In genomic region chr4:105181014-105181658, GRCm38 (mm10) we compare ENCODE assay signal across 9 mouse cellular contexts. TPM values are rescaled to one million over a fixed set of nuclear protein-coding genes. Genes with fewer than 3 reads are reported as not detected.
DNase-seq lines count a peak whose midpoint lies in the region; ATAC-seq lines count a peak whose summit lies in the region.
"Had no signal": no experiment of that assay in that cellular context is flagged by ENCODE, and none has a peak within 500 bp of the region (broad histone marks: within the 10 kb centered on the region; RNA-seq: fewer than 3 reads in every experiment).

No protein-coding gene starts in this region.

- H3K9ac ChIP-seq in neural tube, embryonic 11.5 days (ENCODE audit: low read length): no peak overlapping the region
- H3K9ac ChIP-seq in heart, embryonic 11.5 days (ENCODE audit: low read depth, low read length): no peak overlapping the region

- WGBS in neural tube, embryonic 11.5 days: 28% methylated on average over 16 of the region's 16 CpGs
- 15% methylated on average over 16 of the region's 16 CpGs for WGBS in midbrain, embryonic 10.5 days
- WGBS in heart, embryonic 11.5 days (ENCODE audit: insufficient replicate concordance): 63% methylated on average over 16 of the region's 16 CpGs

- no peak overlapping the region for H3K4me3 ChIP-seq in neural tube, embryonic 11.5 days (ENCODE audit: low read depth, low read length)
- H3K4me3 ChIP-seq in midbrain, embryonic 10.5 days: peak overlapping the region; percentile 41
- no peak overlapping the region for H3K4me3 ChIP-seq in heart, embryonic 11.5 days (ENCODE audit: low read depth, low read length)

- H3K4me1 ChIP-seq in neural tube, embryonic 11.5 days (ENCODE audit: control insufficient read depth, insufficient read depth, low read length): peaks cover 13% of the 10 kb centered on the region; the same call in 1 of the 2 replicates
- peaks cover 53% of the 10 kb centered on the region for H3K4me1 ChIP-seq in midbrain, embryonic 10.5 days
- peaks cover 13% of the 10 kb centered on the region for H3K4me1 ChIP-seq in heart, embryonic 11.5 days (ENCODE audit: control insufficient read depth, insufficient read depth, low read length)

- H3K9me3 ChIP-seq in neural tube, embryonic 11.5 days (ENCODE audit: control insufficient read depth, low read length): no peaks in the 10 kb centered on the region
- no peaks in the 10 kb centered on the region for H3K9me3 ChIP-seq in midbrain, embryonic 10.5 days (replicated peaks)
- H3K9me3 ChIP-seq in heart, embryonic 11.5 days (replicated peaks; ENCODE audit: control insufficient read depth, low read length): no peaks in the 10 kb centered on the region

- H3K27ac ChIP-seq in neural tube, embryonic 11.5 days (ENCODE audit: low read depth, low read length): peak overlapping the region; percentile 63
- H3K27ac ChIP-seq in midbrain, embryonic 10.5 days (replicated peaks): peak overlapping the region; percentile 88
- H3K27ac ChIP-seq in heart, embryonic 11.5 days (ENCODE audit: low read depth, low read length): no peak overlapping the region

- no peak overlapping the region for H3K4me2 ChIP-seq in neural tube, embryonic 11.5 days (ENCODE audit: low read depth)
- no peak overlapping the region for H3K4me2 ChIP-seq in heart, embryonic 11.5 days

- peak; percentile 81 for ATAC-seq in neural tube, embryonic 11.5 days (ENCODE audit: insufficient read depth, low FRiP score, low TSS enrichment)
- ATAC-seq in heart, embryonic 11.5 days (replicated peaks; ENCODE audit: insufficient number of reproducible peaks, low FRiP score, low TSS enrichment): no peak
- ATAC-seq: Patski had no signal

- peak; percentile 47 for DNase-seq in neural tube, embryonic 11.5 days (ENCODE audit: low spot score)
- DNase-seq in neural tube, embryonic 10.5 days (ENCODE audit: extremely low spot score, low spot score): no peak
- DNase-seq in frontal cortex, postnatal 36 days (ENCODE audit: low spot score in 2 of 2): peak; percentile 38 to 68
- peak; percentile 66 for DNase-seq in midbrain, embryonic 10.5 days (ENCODE audit: low spot score)
- no peak for DNase-seq in adrenal gland, adult (ENCODE audit: inconsistent age in 2 of 2, low spot score in 1 of 2)
- DNase-seq in kidney, postnatal 36 days: no peak
- no peak for DNase-seq in B cell, adult 2 months

- no peaks in the 10 kb centered on the region for H3K36me3 ChIP-seq in neural tube, embryonic 11.5 days (ENCODE audit: control insufficient read depth, insufficient read depth, low read length)
- H3K36me3 ChIP-seq in midbrain, embryonic 10.5 days: peaks cover 11% of the 10 kb centered on the region
- H3K36me3 ChIP-seq in heart, embryonic 11.5 days (ENCODE audit: control insufficient read depth, insufficient read depth, low read length): no peaks in the 10 kb centered on the region; the same call in 1 of the 2 replicates

- no peaks in the 10 kb centered on the region for H3K27me3 ChIP-seq in neural tube, embryonic 11.5 days (ENCODE audit: control insufficient read depth, insufficient read depth, low read length)
- no peaks in the 10 kb centered on the region for H3K27me3 ChIP-seq in midbrain, embryonic 10.5 days (ENCODE audit: low read depth, poor library complexity, severe bottlenecking)
- no peaks in the 10 kb centered on the region for H3K27me3 ChIP-seq in heart, embryonic 11.5 days (ENCODE audit: control insufficient read depth, insufficient read depth, low read length)
- H3K27me3 ChIP-seq: Patski had no signal

RNA-seq across cellular contexts. Expression of gene Plpp3, which starts 24.0 kb away (rescaled TPM):
- 48.3 and 48.9 TPM in 2 replicates for polyA plus RNA-seq in neural tube, embryonic 11.5 days (2014; fragmentation: Nextera tagmentation; extraction: Ambion mirVana)
- polyA plus RNA-seq in midbrain, embryonic 10.5 days (2016; fragmentation: Nextera tagmentation; extraction: Ambion mirVana): 44.5 and 55.6 TPM in 2 replicates
- 23.8 and 25.7 TPM in 2 replicates for polyA plus RNA-seq in heart, embryonic 11.5 days (2014; fragmentation: Nextera tagmentation; extraction: Ambion mirVana)

Comparison
In these comparisons a context has a peak if more than half of its experiments do, and no peak if none do; other contexts are left out.
1. DNase-seq: peak in neural tube, embryonic 11.5 days (single experiment), frontal cortex, postnatal 36 days (2 of 2) and midbrain, embryonic 10.5 days (single experiment); none in neural tube, embryonic 10.5 days (single experiment), adrenal gland, adult (0 of 2), kidney, postnatal 36 days (0 of 2) and B cell, adult 2 months (0 of 2).